Mouse (Mus musculus) heart, postnatal 0 days (tissue): ENCODE measurements around the gene Vsig10.

Experiments
- CTCF ChIP-seq: IDR thresholded peaks from 2 replicates; pipeline ENCODE4 v1.5.1; 2016; ENCODE audit warnings: antibody characterized with exemption, control low read depth, low read depth
- EP300 ChIP-seq: IDR thresholded peaks from 2 replicates; pipeline ENCODE4 v1.6.1; 2016; ENCODE audit warnings: antibody characterized with exemption, low read depth

DNA sequence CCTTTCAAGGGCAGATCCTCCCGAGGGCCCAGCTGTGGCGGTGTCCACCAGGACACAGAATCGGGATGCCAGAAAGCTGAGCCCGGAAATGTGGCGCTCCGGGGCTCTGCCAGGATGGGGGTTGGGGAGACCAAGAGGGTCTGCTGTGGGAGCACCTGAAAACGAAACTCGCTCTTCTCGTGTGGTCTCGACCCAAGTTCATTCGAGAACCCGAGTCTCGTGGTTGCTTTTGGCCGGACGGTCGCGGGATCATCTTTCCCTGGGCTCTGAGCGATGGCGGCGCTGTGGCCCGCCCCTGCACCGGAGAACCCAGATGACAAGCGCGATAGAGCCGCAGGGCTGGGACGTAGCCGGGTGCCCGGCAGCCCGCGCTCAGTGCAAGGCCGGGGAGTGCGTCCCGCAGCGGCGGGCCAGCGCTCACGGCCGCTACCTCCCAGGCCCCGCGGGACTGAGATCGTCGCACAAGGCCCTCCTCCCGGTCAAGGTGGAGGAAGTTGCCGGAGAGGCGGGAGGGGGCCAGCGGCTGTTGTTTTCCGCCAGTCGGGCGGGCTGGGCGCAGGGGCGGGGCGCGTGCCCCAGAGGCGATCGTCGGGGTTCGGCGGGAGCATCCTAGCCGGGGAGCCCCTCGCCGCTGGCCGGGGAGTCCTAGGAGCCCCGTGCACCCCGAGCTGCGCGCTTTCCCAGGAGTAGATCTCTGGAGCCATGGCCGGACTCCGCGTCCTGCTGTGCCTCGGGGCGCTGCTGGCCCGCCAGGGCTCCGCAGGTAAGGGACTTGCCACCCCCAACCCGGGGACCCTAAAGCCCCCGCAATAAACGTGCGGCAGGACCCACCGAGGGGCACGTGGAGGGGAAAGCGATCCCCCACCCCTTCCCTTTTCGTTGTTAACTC lies at the start of gene Vsig10:
- TF ChIP-seq CTCF (no peak), EP300 (no peak)
